Mouse (Mus musculus): ENCODE results near the gene Apoa2.

GRCm38 (mm10) chr1:171272086-171272485 lies 47.2 kb downstream of the Apoa2 start:
- TF ChIP-seq CTCF (IDR thresholded peaks at IDR 0.05; ENCODE audit: borderline replicate concordance, extremely low read depth, insufficient read depth, insufficient read length) (no peak), POLR2A (IDR thresholded peaks at IDR 0.05; ENCODE audit: borderline replicate concordance, extremely low read depth, insufficient read depth, insufficient read length, poor library complexity, severe bottlenecking) (no peak)

All from brain, embryonic 14.5 days (tissue).